Mouse (Mus musculus) heart, embryonic 14.5 days (tissue): Measurements from ENCODE around the gene Cuedc1. TPM values are rescaled to one million over a fixed set of nuclear protein-coding genes. Genes with fewer than 3 reads are reported as not detected.

Source experiments
- ATAC-seq: fragments of 200-750 bp; cut with Nextera tagmentation; 2 replicates; pipeline ENCODE4 v1.8.0; 2017; ENCODE audit warnings: low read depth, moderate TSS enrichment; ENCODE audit not compliant: insufficient number of reproducible peaks, insufficient read depth, low FRiP score
- H3K27ac ChIP-seq, 2 experiments: fragments of 200-500 bp in 1 of 2; fragments of 300-500 bp in 1 of 2; sonication (generic) in 1 of 2; replicated peaks in 1 of 2; 2 replicates each; pipeline ENCODE4 v1.5.1; 2012 to 2014; ENCODE audit warnings: low read depth in 2 of 2, low read length in 2 of 2, control low read depth in 1 of 2, mild to moderate bottlenecking in 1 of 2, mixed read lengths in 1 of 2; ENCODE audit not compliant: control insufficient read depth in 1 of 2, insufficient read depth in 1 of 2
- H3K27me3 ChIP-seq: fragments of 300-500 bp; sonication (generic); 2 replicates; pipeline ENCODE4 v1.6.1; 2014; ENCODE audit warnings: mild to moderate bottlenecking, low read length, control low read depth; ENCODE audit not compliant: control insufficient read depth, insufficient read depth
- H3K36me3 ChIP-seq: fragments of 300-500 bp; sonication (generic); 2 replicates; pipeline ENCODE4 v1.6.1; 2014; ENCODE audit warnings: mild to moderate bottlenecking, control low read depth, low read length, mixed read lengths; ENCODE audit not compliant: control insufficient read depth, insufficient read depth
- H3K4me1 ChIP-seq, 2 experiments: fragments of 200-500 bp in 1 of 2; fragments of 300-500 bp in 1 of 2; sonication (generic) in 1 of 2; 2 replicates each; pipeline ENCODE4 v1.6.1; 2012 to 2014; ENCODE audit warnings: low read length in 2 of 2, control low read depth in 1 of 2, mixed read lengths in 1 of 2; ENCODE audit not compliant: control insufficient read depth in 2 of 2, insufficient read depth in 2 of 2
- H3K4me2 ChIP-seq: fragments of 300-500 bp; sonication (generic); 2 replicates; pipeline ENCODE4 v1.6.1; 2014; ENCODE audit warnings: mild to moderate bottlenecking, low read length
- H3K4me3 ChIP-seq, 2 experiments: fragments of 200-500 bp in 1 of 2; fragments of 300-500 bp in 1 of 2; sonication (generic) in 1 of 2; 2 replicates each; pipeline ENCODE4 v1.5.1; 2012 to 2014; ENCODE audit warnings: low read length in 2 of 2, mild to moderate bottlenecking in 2 of 2, control low read depth in 1 of 2, low read depth in 1 of 2, moderate library complexity in 1 of 2; ENCODE audit not compliant: control insufficient read depth in 1 of 2, insufficient read depth in 1 of 2
- H3K9ac ChIP-seq: fragments of 300-500 bp; sonication (generic); 2 replicates; pipeline ENCODE4 v1.6.1; 2014; ENCODE audit warnings: mild to moderate bottlenecking, low read length
- H3K9me3 ChIP-seq: fragments of 300-500 bp; sonication (generic); 2 replicates; pipeline ENCODE4 v1.6.1; 2016; ENCODE audit warnings: low read length, control low read depth; ENCODE audit not compliant: control insufficient read depth
- WGBS: fragments of 180-500 bp; shearing (Covaris S2); extraction: QIAGEN DNeasy Blood & Tissue Kit; methylation state at CpG from one replicate; pipeline ENCODE4 v1.1.7; 2014; 5-methylcytosine and 5-hydroxymethylcytosine counted together
- polyA plus RNA-seq: library from polyadenylated mRNA; unstranded; fragments of >200 nt; fragmentation: Nextera tagmentation; extraction: Ambion mirVana; gene quantifications from 2 replicates; pipeline ENCODE4 v1.2.1, GENCODE M21; 2014

Cuedc1 gene
- polyA plus RNA-seq, 1 experiment from 2014 or later = 17.0 TPM

DNA sequence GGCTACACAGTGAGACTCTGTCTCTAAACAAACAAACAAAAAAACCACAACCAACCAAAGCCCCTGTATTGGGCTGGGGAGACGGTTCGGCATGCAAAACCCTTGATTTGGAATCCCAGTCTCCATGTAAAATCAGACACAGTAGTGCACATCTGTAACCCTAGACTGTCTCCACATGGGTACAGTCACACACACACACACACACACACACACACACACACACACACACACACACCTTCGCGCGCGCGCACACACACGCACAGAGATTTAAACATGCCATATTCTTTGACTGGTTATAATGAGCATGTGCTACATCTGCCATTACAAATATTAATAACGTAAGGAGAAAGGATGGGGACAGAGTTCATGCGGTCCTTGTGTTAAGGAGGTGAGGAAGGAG, 142.4 kb downstream of the Cuedc1 start:
- Histone ChIP-seq H3K4me1 (peaks cover 13 to 23% of the 10 kb centered on the region in 2 experiments), H3K27ac (no peak overlapping the region), H3K36me3 (no peaks in the 10 kb centered on the region), H3K4me2 (no peak overlapping the region), H3K9me3 (no peaks in the 10 kb centered on the region), H3K9ac (no peak overlapping the region), H3K4me3 (no peak overlapping the region), H3K27me3 (no peaks in the 10 kb centered on the region)
- WGBS = 93% methylated on average over 10 of the region's 10 CpGs
- ATAC-seq = no peak

DNA sequence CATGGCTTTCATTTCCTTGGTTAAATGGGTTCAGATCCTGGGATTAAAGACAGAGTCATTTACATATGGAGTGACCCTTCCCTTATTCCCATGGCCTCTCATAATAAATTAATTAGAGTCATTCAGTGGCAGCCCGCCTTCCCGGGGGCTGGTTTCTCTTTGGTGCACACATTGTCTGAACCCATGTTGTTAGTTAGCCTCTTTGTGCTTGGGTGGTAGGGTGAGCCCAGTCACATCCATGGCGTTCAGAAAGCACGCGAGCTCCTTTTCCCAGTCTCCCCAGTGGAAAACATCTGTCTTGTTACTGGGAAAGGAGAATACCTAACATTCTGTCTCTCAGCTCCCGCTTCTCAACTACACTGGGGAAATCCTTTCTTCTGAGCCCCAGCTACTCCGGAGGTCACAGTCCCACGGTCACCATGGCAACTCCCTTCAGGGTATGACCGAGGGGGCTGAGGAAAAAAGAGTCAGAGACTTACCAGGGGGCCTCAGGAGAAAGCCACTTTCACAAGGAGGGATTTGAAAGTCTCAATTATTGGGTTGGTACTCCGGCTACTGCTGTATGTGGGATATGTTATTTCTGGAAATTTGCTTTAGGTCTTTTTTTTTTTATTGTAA, 143.0 kb downstream of the Cuedc1 start:
- H3K27me3 ChIP-seq = no peaks in the 10 kb centered on the region
- no peaks in the 10 kb centered on the region for H3K9me3 ChIP-seq
- H3K27ac ChIP-seq = no peak overlapping the region
- H3K4me3 ChIP-seq = no peak overlapping the region
- WGBS = 42% methylated on average over 10 of the region's 10 CpGs
- H3K4me1 ChIP-seq = peaks cover 8 to 18% of the 10 kb centered on the region in 2 experiments; a peak in 3 of 4 replicates
- no peak for ATAC-seq
- no peak overlapping the region for H3K9ac ChIP-seq
- no peak overlapping the region for H3K4me2 ChIP-seq
- H3K36me3 ChIP-seq = no peaks in the 10 kb centered on the region

- Histone ChIP-seq H3K4me3 (no peak overlapping the region), H3K4me2 (no peak overlapping the region), H3K27ac (no peak overlapping the region), H3K4me1 (peaks cover 5 to 15% of the 10 kb centered on the region in 2 experiments; a peak in 2 of 4 replicates), H3K27me3 (no peaks in the 10 kb centered on the region), H3K9me3 (no peaks in the 10 kb centered on the region), H3K36me3 (no peaks in the 10 kb centered on the region), H3K9ac (no peak overlapping the region)
- 57% methylated on average over 12 of the region's 12 CpGs for WGBS
- no peak for ATAC-seq
Observed at GRCm38 (mm10) chr11:88241468-88242301, 143.8 kb downstream of the Cuedc1 start.

Other genes starting within 250 kb of the Cuedc1 start
- gene Mks1, start 244.8 kb upstream of the Cuedc1 start, polyA plus RNA-seq = 6.5 and 7.0 TPM in 2 replicates
- 0.19 and 0.63 TPM in 2 replicates for gene Epx, start 222.5 kb upstream of the Cuedc1 start, polyA plus RNA-seq
- not detected in 2 replicates for gene Olfr462, start 205.8 kb upstream of the Cuedc1 start, polyA plus RNA-seq
- not detected in 2 replicates for gene Olfr463, start 200.7 kb upstream of the Cuedc1 start, polyA plus RNA-seq
- not detected in 2 replicates for gene Olfr464, start 177.1 kb upstream of the Cuedc1 start, polyA plus RNA-seq
- gene Dynll2, start 110.5 kb upstream of the Cuedc1 start, polyA plus RNA-seq = 15.7 and 17.3 TPM in 2 replicates
- gene Srsf1, start 50.7 kb upstream of the Cuedc1 start, polyA plus RNA-seq = 192 and 199 TPM in 2 replicates
- gene Vezf1, start 29.8 kb upstream of the Cuedc1 start, polyA plus RNA-seq = 23.9 and 26.2 TPM in 2 replicates
- gene Mrps23, start 106.3 kb downstream of the Cuedc1 start, polyA plus RNA-seq = 95.0 and 97.4 TPM in 2 replicates
- gene Ccdc182, start 196.0 kb downstream of the Cuedc1 start, polyA plus RNA-seq = not detected in 2 replicates